Mouse (Mus musculus) cerebellum, adult 2 months (tissue): ENCODE results near the gene Irf2bpl.

Experiments used
- CTCF ChIP-seq: fragments of 200-500 bp; IDR thresholded peaks from 2 replicates; pipeline ENCODE4 v1.5.1; 2011; ENCODE audit warnings: low read depth, mild to moderate bottlenecking, control low read depth, low read length, moderate library complexity, borderline replicate concordance; ENCODE audit not compliant: insufficient read depth
- POLR2A ChIP-seq: fragments of 200-500 bp; IDR thresholded peaks from 2 replicates; pipeline ENCODE4 v1.6.1; 2011; ENCODE audit warnings: low read length, control low read depth, borderline replicate concordance; ENCODE audit not compliant: insufficient read depth

- TF ChIP-seq CTCF (no peak; the same call in 1 of the 2 replicates), POLR2A (no peak)
Observed at GRCm38 (mm10) chr12:86890796-86891301, 6.3 kb upstream of the Irf2bpl start.
